Comparison of ENCODE assay signal across 8 mouse cellular contexts in the genomic region with DNA sequence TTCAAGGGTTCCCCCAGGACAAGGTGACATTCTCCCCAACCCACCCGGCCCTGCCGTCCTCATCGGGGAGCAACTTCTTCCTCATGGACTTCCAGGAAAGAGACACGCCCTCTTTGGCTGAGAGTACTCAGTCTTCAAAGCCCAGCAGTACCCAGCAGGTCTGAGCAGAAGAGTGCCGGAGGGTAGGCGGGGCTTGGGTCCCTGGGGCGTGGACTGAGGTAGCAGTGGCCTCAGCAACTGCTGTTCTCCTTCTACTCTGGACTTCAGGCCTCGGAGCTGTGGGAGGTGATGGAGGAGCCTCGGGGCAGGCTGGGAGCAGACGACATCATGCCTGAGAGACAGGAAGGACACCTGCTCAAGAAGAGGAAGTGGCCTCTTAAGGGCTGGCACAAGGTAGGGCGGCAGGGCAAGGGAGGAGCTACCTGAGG. TPM values are rescaled to one million over a fixed set of nuclear protein-coding genes. Genes with fewer than 3 reads are reported as not detected.
A peak's percentile ranks its signal among the peaks of the same experiment; 100 is the strongest.
DNase-seq lines count a peak whose midpoint lies in the region; ATAC-seq and TF ChIP-seq lines count a peak whose summit lies in the region.

No protein-coding gene starts in this region.

- H3K4me3 ChIP-seq in CH12.LX (replicated peaks in 1 of 3; ENCODE audit: low read depth in 2 of 3, low read length in 2 of 3, poor library complexity in 1 of 3), result peak overlapping the region; percentile 74 to 95 (median 92)
- H3K4me3 ChIP-seq in forebrain, postnatal 0 days (ENCODE audit: low read depth, low read length), result no peak overlapping the region
- H3K4me3 ChIP-seq in limb, embryonic 11.5 days (ENCODE audit: low read depth, low read length), result no peak overlapping the region
- no peak overlapping the region for H3K4me3 ChIP-seq in midbrain, embryonic 14.5 days (replicated peaks; ENCODE audit: low read depth, low read length)

- TF ChIP-seq RAD21 in CH12.LX (IDR thresholded peaks at IDR 0.05; ENCODE audit: low read depth, low read length), result no peak

- peak overlapping the region; percentile 81; the same call in 1 of the 2 replicates for H3K9ac ChIP-seq in CH12.LX (ENCODE audit: insufficient read depth, low read depth)
- H3K9ac ChIP-seq in forebrain, postnatal 0 days, result no peak overlapping the region
- H3K9ac ChIP-seq in limb, embryonic 11.5 days (ENCODE audit: low read length), result no peak overlapping the region
- H3K9ac ChIP-seq in midbrain, embryonic 14.5 days (replicated peaks; ENCODE audit: low read length), result no peak overlapping the region

- H3K4me1 ChIP-seq in CH12.LX (ENCODE audit: control insufficient read depth in 1 of 2, insufficient read depth in 2 of 2), result peaks cover 14 to 29% of the 10 kb centered on the region in 2 experiments
- peaks cover 8% of the 10 kb centered on the region for H3K4me1 ChIP-seq in forebrain, postnatal 0 days (ENCODE audit: insufficient read depth)
- H3K4me1 ChIP-seq in limb, embryonic 11.5 days (ENCODE audit: control insufficient read depth, insufficient read depth, low read length), result peaks cover 11% of the 10 kb centered on the region
- peaks cover 14% of the 10 kb centered on the region for H3K4me1 ChIP-seq in midbrain, embryonic 14.5 days (ENCODE audit: control insufficient read depth, insufficient read depth, low read length)

- peak; percentile 56; the same call in 1 of the 2 replicates for TF ChIP-seq POLR2A in CH12.LX (IDR thresholded peaks at IDR 0.05; ENCODE audit: low read depth, low read length)

- H3K27me3 ChIP-seq in CH12.LX (replicated peaks), result no peaks in the 10 kb centered on the region
- H3K27me3 ChIP-seq in forebrain, postnatal 0 days (ENCODE audit: insufficient read depth, low read length), result no peaks in the 10 kb centered on the region
- no peaks in the 10 kb centered on the region for H3K27me3 ChIP-seq in limb, embryonic 11.5 days (ENCODE audit: control insufficient read depth, insufficient read depth, low read length)
- no peaks in the 10 kb centered on the region for H3K27me3 ChIP-seq in midbrain, embryonic 14.5 days (ENCODE audit: control insufficient read depth, insufficient read depth, low read length)

- dilution Hi-C loops in CH12.LX (cut with MboI; ENCODE audit: extremely low pct_ligation_motif_present, extremely low pct_unique_long_range_greater_than_20kb, low sequenced_read_pairs), result no loop called here

- TF ChIP-seq CTCF in CH12.LX (conservative IDR thresholded peaks at IDR 0.05 in 1 of 2, IDR thresholded peaks at IDR 0.05 in 1 of 2; ENCODE audit: low read depth in 2 of 2, low read length in 2 of 2), result no peak
- no peak for TF ChIP-seq CTCF in forebrain, postnatal 0 days (IDR thresholded peaks at IDR 0.05; ENCODE audit: low read depth)

- H3K36me3 ChIP-seq in CH12.LX (replicated peaks in 1 of 2; ENCODE audit: control insufficient read depth in 1 of 2, insufficient read depth in 1 of 2, low read length in 1 of 2), result peaks cover 55 to 64% of the 10 kb centered on the region in 2 experiments
- peaks cover 43% of the 10 kb centered on the region for H3K36me3 ChIP-seq in forebrain, postnatal 0 days (ENCODE audit: insufficient read depth)
- peaks cover 3% of the 10 kb centered on the region for H3K36me3 ChIP-seq in limb, embryonic 11.5 days (ENCODE audit: control insufficient read depth, insufficient read depth, low read length)
- peaks cover 50% of the 10 kb centered on the region for H3K36me3 ChIP-seq in midbrain, embryonic 14.5 days (ENCODE audit: control insufficient read depth, insufficient read depth, low read length)

- TF ChIP-seq EP300 in CH12.LX (IDR thresholded peaks at IDR 0.05; ENCODE audit: low read length), result no peak

- in situ Hi-C loops in CH12.LX (cut with MboI; ENCODE audit: low pct_ligation_motif_present, low pct_unique_long_range_greater_than_20kb, low sequenced_read_pairs), result no loop called here

- ATAC-seq in forebrain, postnatal 0 days, result no peak
- no peak for ATAC-seq in limb, embryonic 11.5 days (ENCODE audit: insufficient number of reproducible peaks, low FRiP score, low TSS enrichment, low read depth)
- no peak for ATAC-seq in midbrain, embryonic 14.5 days (ENCODE audit: low FRiP score, low TSS enrichment)

- WGBS in forebrain, postnatal 0 days, result 37% methylated on average over 11 of the region's 11 CpGs
- WGBS in limb, embryonic 11.5 days, result 22% methylated on average over 11 of the region's 11 CpGs
- WGBS in midbrain, embryonic 14.5 days, result 34% methylated on average over 11 of the region's 11 CpGs

- no peaks in the 10 kb centered on the region for H3K9me3 ChIP-seq in CH12.LX (replicated peaks; ENCODE audit: low read length)
- no peaks in the 10 kb centered on the region for H3K9me3 ChIP-seq in forebrain, postnatal 0 days (ENCODE audit: low read length)
- no peaks in the 10 kb centered on the region for H3K9me3 ChIP-seq in limb, embryonic 11.5 days (ENCODE audit: control insufficient read depth, low read length)
- H3K9me3 ChIP-seq in midbrain, embryonic 14.5 days (ENCODE audit: control insufficient read depth, low read length), result no peaks in the 10 kb centered on the region

- H3K27ac ChIP-seq in CH12.LX (ENCODE audit: insufficient read depth, low read depth), result no peak overlapping the region
- no peak overlapping the region for H3K27ac ChIP-seq in forebrain, postnatal 0 days (ENCODE audit: low read depth, low read length)
- no peak overlapping the region for H3K27ac ChIP-seq in limb, embryonic 11.5 days (replicated peaks; ENCODE audit: low read depth, low read length)
- H3K27ac ChIP-seq in midbrain, embryonic 14.5 days (replicated peaks; ENCODE audit: low read depth, low read length), result no peak overlapping the region

- peaks cover 15% of the 10 kb centered on the region for H3K79me2 ChIP-seq in CH12.LX (replicated peaks; ENCODE audit: control insufficient read depth, extremely low read depth, insufficient read depth, poor library complexity, severe bottlenecking)

- peak; percentile 23 for DNase-seq in embryo, embryonic 11 days
- no peak for DNase-seq in embryo, embryonic 10 days (ENCODE audit: low spot score)
- peak; percentile 79 for DNase-seq in CH12.LX (ENCODE audit: extremely low read depth)
- DNase-seq in forebrain, postnatal 0 days, result no peak
- DNase-seq in limb, embryonic 11.5 days (ENCODE audit: low spot score), result no peak
- no peak for DNase-seq in midbrain, embryonic 14.5 days
- DNase-seq in Muller cell, postnatal 12 days (ENCODE audit: inconsistent ontology term), result no peak
- no peak for DNase-seq in ovary, postnatal 14 days (ENCODE audit: low spot score)

- H3K4me2 ChIP-seq in CH12.LX (ENCODE audit: insufficient read depth, low read depth, poor library complexity, severe bottlenecking), result peak overlapping the region; percentile 92
- peak overlapping the region; percentile 93; the same call in 1 of the 2 replicates for H3K4me2 ChIP-seq in forebrain, postnatal 0 days (ENCODE audit: low read depth)
- H3K4me2 ChIP-seq in limb, embryonic 11.5 days (ENCODE audit: low read depth, severe bottlenecking), result peak overlapping the region; percentile 4; the same call in 1 of the 2 replicates
- H3K4me2 ChIP-seq in midbrain, embryonic 14.5 days (ENCODE audit: low read length), result peak overlapping the region; percentile 94

TF ChIP-seq in CH12.LX, 34 proteins besides CTCF, POLR2A, EP300 and RAD21 (continues in another document):
- TF ChIP-seq E2F4 (IDR thresholded peaks at IDR 0.05; ENCODE audit: insufficient replicate concordance, low read depth, low read length), result no peak

RNA-seq across cellular contexts. Expression of a gene that starts 1.8 kb away (rescaled TPM):
- total RNA-seq in CH12.LX (2012; rRNA removed) (14.2 and 17.6 TPM in 2 replicates), CH12.LX (2014; rRNA removed) (6.6 and 7.4 TPM in 2 replicates)
- polyA plus RNA-seq in CH12.LX (2012; ENCODE audit: insufficient read length, low read depth), result 22.1 and 24.4 TPM in 2 replicates
- 10.9 and 13.1 TPM in 2 replicates for total RNA-seq in forebrain, postnatal 0 days (2014; rRNA removed)
- 7.4 and 8.3 TPM in 2 replicates for polyA plus RNA-seq in forebrain, postnatal 0 days (2015; fragmentation: Nextera tagmentation; extraction: Ambion mirVana)
- polyA plus RNA-seq in limb, embryonic 11.5 days (2014; fragmentation: Nextera tagmentation; extraction: Ambion mirVana), result 5.8 and 6.3 TPM in 2 replicates
- 7.8 and 8.9 TPM in 2 replicates for polyA plus RNA-seq in midbrain, embryonic 14.5 days (2014; fragmentation: Nextera tagmentation; extraction: Ambion mirVana)

RNA-seq across cellular contexts. Expression of a gene that starts 10.9 kb away (rescaled TPM):
- total RNA-seq in CH12.LX (2012; rRNA removed) (111 and 119 TPM in 2 replicates), CH12.LX (2014; rRNA removed) (93.2 and 104 TPM in 2 replicates)
- 110 and 132 TPM in 2 replicates for polyA plus RNA-seq in CH12.LX (2012; ENCODE audit: insufficient read length, low read depth)
- total RNA-seq in forebrain, postnatal 0 days (2014; rRNA removed), result 41.6 and 55.5 TPM in 2 replicates
- 47.0 and 62.0 TPM in 2 replicates for polyA plus RNA-seq in forebrain, postnatal 0 days (2015; fragmentation: Nextera tagmentation; extraction: Ambion mirVana)
- 93.0 and 96.5 TPM in 2 replicates for polyA plus RNA-seq in limb, embryonic 11.5 days (2014; fragmentation: Nextera tagmentation; extraction: Ambion mirVana)
- 54.2 and 62.2 TPM in 2 replicates for polyA plus RNA-seq in midbrain, embryonic 14.5 days (2014; fragmentation: Nextera tagmentation; extraction: Ambion mirVana)

RNA-seq across cellular contexts. Expression of a gene that starts 11.0 kb away (rescaled TPM):
- 0.38 and 0.46 TPM in 2 replicates for total RNA-seq in CH12.LX (2012; rRNA removed)
- total RNA-seq in CH12.LX (2014; rRNA removed), result 0.23 TPM in 1 of 2 replicates, not detected in the other
- polyA plus RNA-seq in CH12.LX (2012; ENCODE audit: insufficient read length, low read depth), result 0.91 and 1.0 TPM in 2 replicates
- total RNA-seq in forebrain, postnatal 0 days (2014; rRNA removed), result 1.0 and 1.6 TPM in 2 replicates
- polyA plus RNA-seq in forebrain, postnatal 0 days (2015; fragmentation: Nextera tagmentation; extraction: Ambion mirVana), result 4.9 and 5.8 TPM in 2 replicates
- polyA plus RNA-seq in limb, embryonic 11.5 days (2014; fragmentation: Nextera tagmentation; extraction: Ambion mirVana), result 0.79 and 1.4 TPM in 2 replicates
- polyA plus RNA-seq in midbrain, embryonic 14.5 days (2014; fragmentation: Nextera tagmentation; extraction: Ambion mirVana), result 2.3 and 3.0 TPM in 2 replicates

RNA-seq across cellular contexts. Expression of a gene that starts 22.5 kb away (rescaled TPM):
- total RNA-seq in CH12.LX (2012; rRNA removed) (55.8 and 63.9 TPM in 2 replicates), CH12.LX (2014; rRNA removed) (34.5 and 37.5 TPM in 2 replicates)
- polyA plus RNA-seq in CH12.LX (2012; ENCODE audit: insufficient read length, low read depth), result 35.2 and 41.1 TPM in 2 replicates
- 14.8 and 17.9 TPM in 2 replicates for total RNA-seq in forebrain, postnatal 0 days (2014; rRNA removed)
- 10.2 and 11.3 TPM in 2 replicates for polyA plus RNA-seq in forebrain, postnatal 0 days (2015; fragmentation: Nextera tagmentation; extraction: Ambion mirVana)
- 31.9 and 34.4 TPM in 2 replicates for polyA plus RNA-seq in limb, embryonic 11.5 days (2014; fragmentation: Nextera tagmentation; extraction: Ambion mirVana)
- polyA plus RNA-seq in midbrain, embryonic 14.5 days (2014; fragmentation: Nextera tagmentation; extraction: Ambion mirVana), result 11.3 and 15.6 TPM in 2 replicates

RNA-seq across cellular contexts. Expression of a gene that starts 39.0 kb away (rescaled TPM):
- 44.3 and 65.5 TPM in 2 replicates for total RNA-seq in CH12.LX (2012; rRNA removed)
- total RNA-seq in CH12.LX (2014; rRNA removed), result 15.8 and 18.4 TPM in 2 replicates
- polyA plus RNA-seq in CH12.LX (2012; ENCODE audit: insufficient read length, low read depth), result 10.0 and 10.1 TPM in 2 replicates
- 0.85 and 0.86 TPM in 2 replicates for total RNA-seq in forebrain, postnatal 0 days (2014; rRNA removed)
- polyA plus RNA-seq in forebrain, postnatal 0 days (2015; fragmentation: Nextera tagmentation; extraction: Ambion mirVana), result 0.35 and 0.75 TPM in 2 replicates
- 2.1 and 2.4 TPM in 2 replicates for polyA plus RNA-seq in limb, embryonic 11.5 days (2014; fragmentation: Nextera tagmentation; extraction: Ambion mirVana)
- 0.15 TPM in 1 of 2 replicates, not detected in the other for polyA plus RNA-seq in midbrain, embryonic 14.5 days (2014; fragmentation: Nextera tagmentation; extraction: Ambion mirVana)

Comparison
In these comparisons a context has a peak if more than half of its experiments do, and no peak if none do; other contexts are left out.
1. DNase-seq: peak in embryo, embryonic 11 days (single experiment) and CH12.LX (single experiment); none in embryo, embryonic 10 days (single experiment), forebrain, postnatal 0 days (single experiment), limb, embryonic 11.5 days (single experiment), midbrain, embryonic 14.5 days (single experiment), Muller cell, postnatal 12 days (single experiment) and ovary, postnatal 14 days (single experiment).
2. H3K4me2 ChIP-seq: peak in every context shown above with its lines; median percentile 94 in midbrain, embryonic 14.5 days; 93 in forebrain, postnatal 0 days; 92 in CH12.LX; 4 in limb, embryonic 11.5 days.
3. H3K4me3 ChIP-seq: peak in CH12.LX (3 of 3); none in forebrain, postnatal 0 days (single experiment), limb, embryonic 11.5 days (single experiment) and midbrain, embryonic 14.5 days (single experiment).